In genomic region chr2:4555221-4555631, GRCm38 (mm10) we compare ENCODE assay signal across 9 mouse cellular contexts.
DNase-seq lines count a peak whose midpoint lies in the region; ATAC-seq and TF ChIP-seq lines count a peak whose summit lies in the region.
"Had no signal": no experiment of that assay in that cellular context is flagged by ENCODE, and none has a peak within 500 bp of the region (broad histone marks: within the 10 kb centered on the region; RNA-seq: fewer than 3 reads in every experiment).

No protein-coding gene starts in this region.

- TF ChIP-seq EP300 in lung, postnatal 0 days (IDR thresholded peaks at IDR 0.05): peak; percentile 63; the same call in 1 of the 2 replicates

- H3K4me3 ChIP-seq in intestine, embryonic 14.5 days (ENCODE audit: low read depth, low read length): no peak overlapping the region
- H3K4me3 ChIP-seq in intestine, postnatal 0 days (ENCODE audit: low read depth, low read length): no peak overlapping the region
- no peak overlapping the region for H3K4me3 ChIP-seq in hindbrain, embryonic 13.5 days
- no peak overlapping the region for H3K4me3 ChIP-seq in lung, postnatal 0 days (ENCODE audit: low read depth, low read length)

- WGBS in intestine, embryonic 14.5 days: 36% methylated on average over 7 of the region's 7 CpGs
- WGBS in intestine, postnatal 0 days: 44% methylated on average over 7 of the region's 7 CpGs
- 46% methylated on average over 7 of the region's 7 CpGs for WGBS in hindbrain, embryonic 13.5 days
- WGBS in lung, postnatal 0 days: 22% methylated on average over 7 of the region's 7 CpGs

- peak overlapping the region; percentile 23 for H3K27ac ChIP-seq in intestine, embryonic 14.5 days (ENCODE audit: low read depth)
- no peak overlapping the region for H3K27ac ChIP-seq in intestine, postnatal 0 days (ENCODE audit: low read depth, low read length)
- H3K27ac ChIP-seq in hindbrain, embryonic 13.5 days: peak overlapping the region; percentile 78; the same call in 1 of the 2 replicates
- 0 out of 2 replicates have a peak overlapping the region, but pooled peaks have one; percentile 97 for H3K27ac ChIP-seq in lung, postnatal 0 days (ENCODE audit: low read length)

- no peak for DNase-seq in intestine, embryonic 14.5 days (ENCODE audit: low spot score)
- DNase-seq in embryo, embryonic 11 days: peak; percentile 48
- DNase-seq in lung, postnatal 0 days (ENCODE audit: low spot score): peak; percentile 84
- no peak for DNase-seq in T-cell, adult 2 months (ENCODE audit: low spot score)
- DNase-seq in c-Kit-positive CD71-positive TER-119-positive erythroid progenitor cells, embryonic 14.5 days (ENCODE audit: low spot score): no peak

- no peak for TF ChIP-seq CTCF in intestine, postnatal 0 days (IDR thresholded peaks at IDR 0.05; ENCODE audit: low read depth)
- TF ChIP-seq CTCF in lung, postnatal 0 days (IDR thresholded peaks at IDR 0.05): peak; percentile 15

- peaks cover 12% of the 10 kb centered on the region for H3K36me3 ChIP-seq in intestine, embryonic 14.5 days (ENCODE audit: control insufficient read depth, insufficient read depth, low read length)
- H3K36me3 ChIP-seq in intestine, postnatal 0 days (ENCODE audit: control insufficient read depth, insufficient read depth): no peaks in the 10 kb centered on the region
- peaks cover 16% of the 10 kb centered on the region for H3K36me3 ChIP-seq in hindbrain, embryonic 13.5 days
- H3K36me3 ChIP-seq in lung, postnatal 0 days (ENCODE audit: insufficient read depth, low read length): no peaks in the 10 kb centered on the region
- H3K36me3 ChIP-seq: G1E had no signal

- peaks cover 31% of the 10 kb centered on the region for H3K4me1 ChIP-seq in intestine, embryonic 14.5 days (replicated peaks; ENCODE audit: control insufficient read depth, insufficient read depth, low read length)
- peaks cover 14% of the 10 kb centered on the region; the same call in 1 of the 2 replicates for H3K4me1 ChIP-seq in intestine, postnatal 0 days (replicated peaks; ENCODE audit: control insufficient read depth, insufficient read depth, low read length)
- peaks cover 64% of the 10 kb centered on the region for H3K4me1 ChIP-seq in hindbrain, embryonic 13.5 days (replicated peaks)
- peaks cover 27% of the 10 kb centered on the region for H3K4me1 ChIP-seq in lung, postnatal 0 days (ENCODE audit: insufficient read depth, low read depth, low read length)

- ATAC-seq in intestine, embryonic 14.5 days (replicated peaks; ENCODE audit: low FRiP score, low TSS enrichment, low read depth): no peak
- ATAC-seq in intestine, postnatal 0 days: no peak
- ATAC-seq in hindbrain, embryonic 13.5 days (ENCODE audit: low FRiP score): no peak
- ATAC-seq in lung, postnatal 0 days: peak; percentile 48
- ATAC-seq in erythroblast, adult 5-6 weeks (replicated peaks; ENCODE audit: low FRiP score, poor library complexity, severe bottlenecking): no peak

- H3K4me2 ChIP-seq in intestine, embryonic 14.5 days (ENCODE audit: low read length): no peak overlapping the region
- H3K4me2 ChIP-seq in intestine, postnatal 0 days (replicated peaks; ENCODE audit: low read depth): no peak overlapping the region
- H3K4me2 ChIP-seq in hindbrain, embryonic 13.5 days: no peak overlapping the region
- H3K4me2 ChIP-seq in lung, postnatal 0 days (replicated peaks; ENCODE audit: low read depth, low read length): no peak overlapping the region

- H3K9me3 ChIP-seq in intestine, embryonic 14.5 days (ENCODE audit: control insufficient read depth, low read length): no peaks in the 10 kb centered on the region
- no peaks in the 10 kb centered on the region for H3K9me3 ChIP-seq in intestine, postnatal 0 days (ENCODE audit: control insufficient read depth)
- no peaks in the 10 kb centered on the region for H3K9me3 ChIP-seq in hindbrain, embryonic 13.5 days
- no peaks in the 10 kb centered on the region for H3K9me3 ChIP-seq in lung, postnatal 0 days (ENCODE audit: low read length)
- H3K9me3 ChIP-seq: G1E had no signal

- no peak overlapping the region for H3K9ac ChIP-seq in intestine, embryonic 14.5 days (ENCODE audit: low read length)
- H3K9ac ChIP-seq in intestine, postnatal 0 days (ENCODE audit: low read depth, low read length): no peak overlapping the region
- no peak overlapping the region for H3K9ac ChIP-seq in hindbrain, embryonic 13.5 days
- H3K9ac ChIP-seq in lung, postnatal 0 days (replicated peaks; ENCODE audit: low read depth): no peak overlapping the region

- no peaks in the 10 kb centered on the region for H3K27me3 ChIP-seq in intestine, embryonic 14.5 days (replicated peaks; ENCODE audit: control insufficient read depth, insufficient read depth, low read length)
- H3K27me3 ChIP-seq in intestine, postnatal 0 days (replicated peaks; ENCODE audit: control insufficient read depth, insufficient read depth, low read length): no peaks in the 10 kb centered on the region
- no peaks in the 10 kb centered on the region for H3K27me3 ChIP-seq in hindbrain, embryonic 13.5 days
- H3K27me3 ChIP-seq in lung, postnatal 0 days (replicated peaks; ENCODE audit: insufficient read depth, low read length): no peaks in the 10 kb centered on the region

Comparison
In these comparisons a context has a peak if more than half of its experiments do, and no peak if none do; other contexts are left out.
1. DNase-seq: peak in embryo, embryonic 11 days (single experiment) and lung, postnatal 0 days (single experiment); none in intestine, embryonic 14.5 days (single experiment), T-cell, adult 2 months (single experiment) and c-Kit-positive CD71-positive TER-119-positive erythroid progenitor cells, embryonic 14.5 days (single experiment).